Mouse (Mus musculus) subcutaneous adipose tissue, adult 2 months (tissue): ENCODE measurements around the gene Isca1. TPM values are rescaled to one million over a fixed set of nuclear protein-coding genes. Genes with fewer than 3 reads are reported as not detected.

ENCODE experiments used
- polyA plus RNA-seq: library from polyadenylated mRNA; depleted of rRNA; stranded (reverse); fragments of >200 nt; gene quantifications from 2 replicates; pipeline ENCODE4 v1.2.3, GENCODE M21; 2012; ENCODE audit warnings: low replicate concordance; rRNA removed

The Isca1 gene
- polyA plus RNA-seq, result 142 and 167 TPM in 2 replicates

GRCm38 (mm10) chr13:59769296-59770163 is at the start of gene Isca1:
TSS of gene Isca1 (minus strand) at chr13:59769810.

DNA sequence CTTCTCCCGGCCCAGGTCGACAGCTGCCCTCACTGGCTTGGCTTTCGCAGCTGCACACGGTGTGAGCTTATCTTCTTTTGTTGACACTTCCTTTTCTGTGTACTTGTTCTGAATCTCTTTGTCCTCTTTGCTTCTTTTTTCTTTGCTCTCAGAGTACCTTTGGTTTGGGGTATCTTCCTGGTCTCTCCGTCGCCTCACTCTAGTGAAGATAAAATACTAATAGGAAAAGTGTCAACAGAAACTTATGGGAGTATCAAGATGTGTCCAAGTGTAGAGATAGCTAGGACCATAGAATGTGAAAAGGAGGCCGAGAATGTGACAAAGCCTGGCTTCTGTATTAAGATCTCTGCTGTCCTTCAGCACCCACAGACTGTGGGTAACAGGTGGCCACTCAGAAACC is 12.5 kb upstream of the Isca1 start, which contains the start of gene Gm49354:
Gene Gm49354, minus strand, starts transcription at position 101 of the 400 bp plus-strand sequence.

GRCm38 (mm10) chr13:59746711-59747110 is 22.9 kb downstream of the Isca1 start, which contains the start of gene 1700014D04Rik:
TSS of gene 1700014D04Rik (minus strand) at chr13:59746752.

GRCm38 (mm10) chr13:59731652-59732051 is 38.0 kb downstream of the Isca1 start, which contains the start of gene Spata31d1d:
TSS of gene Spata31d1d (minus strand) at chr13:59731752.

GRCm38 (mm10) chr13:59711984-59712383 is 57.6 kb downstream of the Isca1 start, which contains the start of gene Spata31d1b:
TSS of gene Spata31d1b (plus strand) at chr13:59712284.

GRCm38 (mm10) chr13:59710230-59710629 is 59.4 kb downstream of the Isca1 start, which contains the start of gene Spata31d1a:
TSS of gene Spata31d1a (minus strand) at chr13:59710330.

Other genes starting within 250 kb of the Isca1 start
- 12.0 and 12.8 TPM in 2 replicates for gene Agtpbp1, start 184.6 kb downstream of the Isca1 start, polyA plus RNA-seq
- gene Naa35, start 184.6 kb downstream of the Isca1 start, polyA plus RNA-seq, result 30.7 and 41.2 TPM in 2 replicates
- gene Golm1, start 94.0 kb downstream of the Isca1 start, polyA plus RNA-seq, result 7.3 and 14.4 TPM in 2 replicates
- not detected in 2 replicates for gene 4921517D22Rik, start 75.7 kb downstream of the Isca1 start, polyA plus RNA-seq
- not detected in 2 replicates for gene Spata31d1a, start 59.5 kb downstream of the Isca1 start, polyA plus RNA-seq
- gene Spata31d1b, start 57.5 kb downstream of the Isca1 start, polyA plus RNA-seq, result not detected in 2 replicates
- gene Spata31d1d, start 38.1 kb downstream of the Isca1 start, polyA plus RNA-seq, result not detected in 2 replicates
- not detected in 2 replicates for gene 1700014D04Rik, start 23.1 kb downstream of the Isca1 start, polyA plus RNA-seq
- gene Gm49354, start 12.4 kb upstream of the Isca1 start, polyA plus RNA-seq, result not detected in 2 replicates
- 20.1 and 28.4 TPM in 2 replicates for gene Tut7, start 53.3 kb upstream of the Isca1 start, polyA plus RNA-seq